Comparison of ENCODE assay signal across 10 mouse cellular contexts in the genomic region with DNA sequence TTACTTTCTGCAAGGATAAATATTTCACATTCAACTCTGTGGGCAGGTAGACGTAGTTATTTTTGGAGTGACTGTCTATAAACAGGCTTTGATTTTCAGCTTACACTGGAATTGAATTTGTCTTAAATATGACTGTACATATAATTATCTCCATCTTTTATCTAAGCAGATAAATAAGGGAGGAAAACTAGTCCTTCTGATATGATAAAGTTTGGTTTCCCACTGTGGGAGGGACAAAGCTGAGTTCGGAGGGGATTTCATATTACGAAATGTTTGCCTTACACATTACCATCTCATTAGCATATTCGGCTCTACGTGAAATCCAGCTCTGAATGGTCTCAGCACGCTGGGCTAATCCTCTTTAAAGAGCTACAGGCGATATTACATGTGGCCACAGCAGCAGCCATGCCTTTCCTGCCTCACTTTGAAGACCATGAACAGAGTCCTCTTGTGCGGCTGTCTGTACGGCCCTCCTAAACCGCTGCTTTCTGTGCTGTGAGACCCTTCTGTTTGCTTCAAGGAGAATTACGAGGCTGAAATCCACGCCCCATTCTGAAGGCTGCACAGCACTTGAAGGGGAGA. TPM values are rescaled to one million over a fixed set of nuclear protein-coding genes. Genes with fewer than 3 reads are reported as not detected.
DNase-seq lines count a peak whose midpoint lies in the region; ATAC-seq lines count a peak whose summit lies in the region.
"Had no signal": no experiment of that assay in that cellular context is flagged by ENCODE, and none has a peak within 500 bp of the region (broad histone marks: within the 10 kb centered on the region; RNA-seq: fewer than 3 reads in every experiment).

No protein-coding gene starts in this region.

- H3K27me3 ChIP-seq in midbrain, embryonic 13.5 days, result peaks cover 58% of the 10 kb centered on the region

- no peak overlapping the region; the same call in 1 of the 2 replicates for H3K4me3 ChIP-seq in midbrain, embryonic 13.5 days (replicated peaks)

- no peaks in the 10 kb centered on the region for H3K9me3 ChIP-seq in midbrain, embryonic 13.5 days

- H3K4me2 ChIP-seq in midbrain, embryonic 13.5 days (replicated peaks), result peak overlapping the region; percentile 54

- ATAC-seq in common myeloid progenitor, adult 5-6 weeks (replicated peaks; ENCODE audit: low read depth, poor library complexity, severe bottlenecking), result peak; percentile 56
- peak; percentile 81 for ATAC-seq in granulocyte monocyte progenitor cell, adult 5-6 weeks (replicated peaks; ENCODE audit: poor library complexity, severe bottlenecking)
- peak; percentile 84 for ATAC-seq in midbrain, embryonic 13.5 days
- ATAC-seq: liver, postnatal 0 days had no signal

- peak; percentile 72 for DNase-seq in heart, adult 11 months
- no peak for DNase-seq in heart, postnatal 4 days
- DNase-seq in B cell, adult 2 months, result no peak
- DNase-seq in cerebellum, postnatal 25 days, result no peak
- no peak for DNase-seq in layer of hippocampus, adult 9-10 months (ENCODE audit: low spot score)
- DNase-seq: kidney, postnatal 10 days; liver, postnatal 0 days had no signal

- H3K36me3 ChIP-seq in midbrain, embryonic 13.5 days, result no peaks in the 10 kb centered on the region

- H3K4me1 ChIP-seq in midbrain, embryonic 13.5 days (replicated peaks), result peaks cover 53% of the 10 kb centered on the region

- no peak overlapping the region for H3K9ac ChIP-seq in midbrain, embryonic 13.5 days (replicated peaks)
- H3K9ac ChIP-seq: liver, postnatal 0 days had no signal

- 5% methylated on average over 12 of the region's 12 CpGs for WGBS in midbrain, embryonic 13.5 days

- peak overlapping the region; percentile 67 for H3K27ac ChIP-seq in midbrain, embryonic 13.5 days

RNA-seq across cellular contexts. Expression of a gene that starts 30.3 kb away (rescaled TPM):
- 1 to 10 TPM; 4.4 to 4.6 TPM for total RNA-seq in heart, postnatal 4 days (2021)
- total RNA-seq in common myeloid progenitor, adult 5-6 weeks (2017), result 8.1 and 10.4 TPM in 2 replicates
- 10.5 and 16.1 TPM in 2 replicates for total RNA-seq in granulocyte monocyte progenitor cell, adult 5-6 weeks (2014; fragmentation: Nextera tagmentation)
- 14.9 and 19.7 TPM in 2 replicates for total RNA-seq in granulocyte monocyte progenitor cell, adult 5-6 weeks (2017)
- polyA plus RNA-seq in midbrain, embryonic 13.5 days (2015; fragmentation: Nextera tagmentation; extraction: Ambion mirVana), result 0.76 and 1.0 TPM in 2 replicates

RNA-seq across cellular contexts. Expression of a gene that starts 39.5 kb away (rescaled TPM):
- total RNA-seq in heart, postnatal 4 days (2021), result 1 to 10 TPM; 2.0 to 2.1 TPM
- 34.5 and 46.9 TPM in 2 replicates for total RNA-seq in common myeloid progenitor, adult 5-6 weeks (2017)
- 49.4 and 52.3 TPM in 2 replicates for total RNA-seq in granulocyte monocyte progenitor cell, adult 5-6 weeks (2014; fragmentation: Nextera tagmentation)
- total RNA-seq in granulocyte monocyte progenitor cell, adult 5-6 weeks (2017), result 51.3 and 53.6 TPM in 2 replicates
- 3.2 and 3.7 TPM in 2 replicates for polyA plus RNA-seq in midbrain, embryonic 13.5 days (2015; fragmentation: Nextera tagmentation; extraction: Ambion mirVana)

Comparison
In these comparisons a context has a peak if more than half of its experiments do, and no peak if none do; other contexts are left out.
1. RNA of a gene that starts 39.5 kb away (total RNA-seq): 49.4 to 53.6 TPM in granulocyte monocyte progenitor cell, adult 5-6 weeks and 34.5 to 46.9 TPM in common myeloid progenitor, adult 5-6 weeks; 2.0 to 2.1 TPM in heart, postnatal 4 days; every median in the first group is over 10 times any median in the second.
2. Peak in every context shown above with its lines, with median percentiles within 50 percentile points of each other: ATAC-seq.